Mouse (Mus musculus) bone marrow macrophage, adult 2 months (primary cell): ENCODE data around the gene Veph1.

ENCODE experiments used
- CTCF ChIP-seq: IDR thresholded peaks from 2 replicates; pipeline ENCODE4 v1.5.1; 2012; ENCODE audit warnings: low read depth, mild to moderate bottlenecking, low read length, moderate library complexity
- POLR2A ChIP-seq: IDR thresholded peaks from 2 replicates; pipeline ENCODE4 v1.6.1; 2012; ENCODE audit warnings: mild to moderate bottlenecking, low read depth, low read length, borderline replicate concordance

DNA sequence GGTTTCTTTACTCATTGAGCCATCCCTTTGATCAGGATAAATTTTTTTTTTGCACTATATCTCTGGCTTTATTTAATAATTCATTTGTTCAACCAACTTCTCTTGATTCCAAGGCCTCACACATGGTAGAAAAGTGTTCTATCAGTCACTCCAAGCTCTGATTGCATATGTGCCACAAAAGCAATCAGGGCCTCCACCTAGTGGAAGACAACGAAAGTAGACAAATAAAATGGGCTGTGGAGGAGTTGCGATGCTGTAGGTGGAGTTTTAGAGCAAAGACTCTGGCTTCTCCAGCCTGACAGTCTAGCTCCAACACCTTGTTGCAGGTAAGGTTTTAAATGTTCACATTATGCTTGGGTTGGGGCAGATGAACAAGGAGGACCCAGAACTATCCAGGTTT lies 44.1 kb upstream of the Veph1 start:
- TF ChIP-seq CTCF, result no peak
- TF ChIP-seq POLR2A, result no peak
